ENCODE assay signal across 9 mouse cellular contexts in genomic region chr8:127706051-127706835, GRCm38 (mm10).
A peak's percentile ranks its signal among the peaks of the same experiment; 100 is the strongest.
DNase-seq lines count a peak whose midpoint lies in the region; ATAC-seq and TF ChIP-seq lines count a peak whose summit lies in the region.
"Had no signal": no experiment of that assay in that cellular context is flagged by ENCODE, and none has a peak within 500 bp of the region (broad histone marks: within the 10 kb centered on the region; RNA-seq: fewer than 3 reads in every experiment).

No protein-coding gene starts in this region.

- no peak overlapping the region for H3K9ac ChIP-seq in forebrain, embryonic 15.5 days (replicated peaks)
- H3K9ac ChIP-seq in hindbrain, embryonic 11.5 days (ENCODE audit: low read depth, low read length): no peak overlapping the region

- H3K27me3 ChIP-seq in forebrain, embryonic 15.5 days: no peaks in the 10 kb centered on the region
- no peaks in the 10 kb centered on the region for H3K27me3 ChIP-seq in hindbrain, embryonic 11.5 days (ENCODE audit: control insufficient read depth, insufficient read depth, low read length)
- H3K27me3 ChIP-seq in limb, embryonic 10.5 days (ENCODE audit: low read depth, poor library complexity, severe bottlenecking): no peaks in the 10 kb centered on the region
- no peaks in the 10 kb centered on the region for H3K27me3 ChIP-seq in thymus, adult 2 months (ENCODE audit: control insufficient read depth, insufficient read depth, low read length)

- WGBS in forebrain, embryonic 15.5 days: 26% methylated on average over 16 of the region's 16 CpGs
- WGBS in hindbrain, embryonic 11.5 days: 56% methylated on average over 16 of the region's 16 CpGs
- 66% methylated on average over 16 of the region's 16 CpGs for WGBS in limb, embryonic 10.5 days
- 91% methylated on average over 16 of the region's 16 CpGs for WGBS in thymus, adult 2 months

- TF ChIP-seq CTCF in thymus, adult 2 months (IDR thresholded peaks at IDR 0.05; ENCODE audit: borderline replicate concordance, control insufficient read depth, extremely low read depth, insufficient read depth, low read length, poor library complexity): no peak

- no peak for TF ChIP-seq POLR2A in thymus, adult 2 months (IDR thresholded peaks at IDR 0.05; ENCODE audit: control insufficient read depth, extremely low read depth, insufficient read depth, low read length, poor library complexity)

- peak; percentile 96 for ATAC-seq in forebrain, embryonic 15.5 days (replicated peaks)
- no peak for ATAC-seq in hindbrain, embryonic 11.5 days (ENCODE audit: low FRiP score)

- H3K4me2 ChIP-seq in forebrain, embryonic 15.5 days (replicated peaks): peak overlapping the region; percentile 2; the same call in 1 of the 2 replicates
- no peak overlapping the region for H3K4me2 ChIP-seq in hindbrain, embryonic 11.5 days (replicated peaks; ENCODE audit: low read depth, low read length)

- DNase-seq in embryo, embryonic 11 days: peak; percentile 19
- DNase-seq in embryo, embryonic 10 days (ENCODE audit: low spot score): no peak
- peak; percentile 7 for DNase-seq in hindbrain, embryonic 11.5 days (ENCODE audit: low spot score)
- DNase-seq in limb, embryonic 10.5 days (ENCODE audit: low spot score): no peak
- DNase-seq in right cerebral cortex, postnatal 10 days (ENCODE audit: low spot score in 2 of 2): peak; percentile 84 to 89
- DNase-seq in thymus, adult 2 months: no peak
- DNase-seq in kidney, adult 18-20 months: no peak

- no peaks in the 10 kb centered on the region for H3K9me3 ChIP-seq in forebrain, embryonic 15.5 days
- no peaks in the 10 kb centered on the region for H3K9me3 ChIP-seq in hindbrain, embryonic 11.5 days (ENCODE audit: control insufficient read depth, low read length)
- H3K9me3 ChIP-seq in limb, embryonic 10.5 days (replicated peaks): no peaks in the 10 kb centered on the region
- H3K9me3 ChIP-seq: megakaryocyte, embryonic 14.5 days had no signal

- no peaks in the 10 kb centered on the region for H3K36me3 ChIP-seq in forebrain, embryonic 15.5 days
- H3K36me3 ChIP-seq in hindbrain, embryonic 11.5 days (ENCODE audit: control insufficient read depth, insufficient read depth, low read length): no peaks in the 10 kb centered on the region
- no peaks in the 10 kb centered on the region for H3K36me3 ChIP-seq in limb, embryonic 10.5 days
- no peaks in the 10 kb centered on the region for H3K36me3 ChIP-seq in thymus, adult 2 months (ENCODE audit: control insufficient read depth, insufficient read depth, low read length)

- H3K4me1 ChIP-seq in forebrain, embryonic 15.5 days: peaks cover 15% of the 10 kb centered on the region
- H3K4me1 ChIP-seq in hindbrain, embryonic 11.5 days (replicated peaks; ENCODE audit: control insufficient read depth, insufficient read depth, low read length): no peaks in the 10 kb centered on the region
- peaks cover 29% of the 10 kb centered on the region for H3K4me1 ChIP-seq in limb, embryonic 10.5 days
- no peaks in the 10 kb centered on the region for H3K4me1 ChIP-seq in thymus, adult 2 months (replicated peaks; ENCODE audit: control insufficient read depth, insufficient read depth, low read length)
- H3K4me1 ChIP-seq: megakaryocyte, embryonic 14.5 days had no signal

- H3K27ac ChIP-seq in forebrain, embryonic 15.5 days (replicated peaks): peak overlapping the region; percentile 87
- no peak overlapping the region for H3K27ac ChIP-seq in hindbrain, embryonic 11.5 days (ENCODE audit: low read depth, low read length)
- peak overlapping the region; percentile 27; the same call in 1 of the 2 replicates for H3K27ac ChIP-seq in limb, embryonic 10.5 days
- no peak overlapping the region for H3K27ac ChIP-seq in thymus, adult 2 months (ENCODE audit: control insufficient read depth, insufficient read depth, low read length)

- H3K4me3 ChIP-seq in forebrain, embryonic 15.5 days: no peak overlapping the region
- no peak overlapping the region for H3K4me3 ChIP-seq in hindbrain, embryonic 11.5 days (ENCODE audit: low read depth, low read length)
- no peak overlapping the region for H3K4me3 ChIP-seq in limb, embryonic 10.5 days
- no peak overlapping the region for H3K4me3 ChIP-seq in thymus, adult 2 months (ENCODE audit: control insufficient read depth, insufficient read depth, low read length)
- H3K4me3 ChIP-seq: megakaryocyte, embryonic 14.5 days had no signal

Comparison
In these comparisons a context has a peak if more than half of its experiments do, and no peak if none do; other contexts are left out.
1. DNase-seq: peak in embryo, embryonic 11 days (single experiment), hindbrain, embryonic 11.5 days (single experiment) and right cerebral cortex, postnatal 10 days (2 of 2); none in embryo, embryonic 10 days (single experiment), limb, embryonic 10.5 days (single experiment), thymus, adult 2 months (single experiment) and kidney, adult 18-20 months (single experiment).
2. H3K27ac ChIP-seq: peak in forebrain, embryonic 15.5 days (single experiment) and limb, embryonic 10.5 days (single experiment); none in hindbrain, embryonic 11.5 days (single experiment) and thymus, adult 2 months (single experiment).